Mouse (Mus musculus) midbrain, embryonic 16.5 days (tissue): ENCODE data around the gene Fmo3. TPM values are rescaled to one million over a fixed set of nuclear protein-coding genes. Genes with fewer than 3 reads are reported as not detected.

Source experiments
- ATAC-seq: fragments of 200-750 bp; cut with Nextera tagmentation; 2 replicates; pipeline ENCODE4 v1.8.0; 2017; ENCODE audit warnings: moderate TSS enrichment
- H3K27ac ChIP-seq: fragments of 300-500 bp; sonication (generic); 2 replicates; pipeline ENCODE4 v1.5.1; 2014; ENCODE audit warnings: mild to moderate bottlenecking, low read length, mixed read lengths
- H3K27me3 ChIP-seq: fragments of 300-500 bp; sonication (generic); 2 replicates; pipeline ENCODE4 v1.6.1; 2014; ENCODE audit warnings: low read depth, low read length, mixed read lengths; ENCODE audit not compliant: control insufficient read depth, insufficient read depth
- H3K36me3 ChIP-seq: fragments of 300-500 bp; sonication (generic); 2 replicates; pipeline ENCODE4 v1.6.1; 2014; ENCODE audit warnings: mild to moderate bottlenecking, low read length, moderate library complexity, mixed read lengths; ENCODE audit not compliant: control insufficient read depth, insufficient read depth
- H3K4me1 ChIP-seq: fragments of 300-500 bp; sonication (generic); 2 replicates; pipeline ENCODE4 v1.6.1; 2014; ENCODE audit warnings: mild to moderate bottlenecking, low read length, mixed read lengths; ENCODE audit not compliant: control insufficient read depth, insufficient read depth
- H3K4me2 ChIP-seq: fragments of 300-500 bp; sonication (generic); 2 replicates; pipeline ENCODE4 v1.6.1; 2014; ENCODE audit warnings: mild to moderate bottlenecking, low read length, mixed read lengths
- H3K4me3 ChIP-seq: fragments of 300-500 bp; sonication (generic); 2 replicates; pipeline ENCODE4 v1.5.1; 2014; ENCODE audit warnings: low read depth, mild to moderate bottlenecking, low read length, moderate library complexity, mixed read lengths
- H3K9ac ChIP-seq: fragments of 300-500 bp; sonication (generic); 2 replicates; pipeline ENCODE4 v1.6.1; 2014; ENCODE audit warnings: low read depth, low read length, mixed read lengths
- H3K9me3 ChIP-seq: fragments of 300-500 bp; sonication (generic); replicated peaks from 2 replicates; pipeline ENCODE4 v1.6.1; 2014; ENCODE audit warnings: mild to moderate bottlenecking, low read length, mixed read lengths; ENCODE audit not compliant: control insufficient read depth, poor library complexity, severe bottlenecking
- WGBS: fragments of 180-500 bp; shearing (Covaris S2); extraction: QIAGEN DNeasy Blood & Tissue Kit; methylation state at CpG from one replicate; pipeline ENCODE4 v1.1.7; 2014; 5-methylcytosine and 5-hydroxymethylcytosine counted together
- polyA plus RNA-seq: library from polyadenylated mRNA; unstranded; fragments of >200 nt; fragmentation: Nextera tagmentation; extraction: Ambion mirVana; gene quantifications from 2 replicates; pipeline ENCODE4 v1.2.1, GENCODE M21; 2015

The Fmo3 gene
- polyA plus RNA-seq: not detected in 2 replicates

DNA sequence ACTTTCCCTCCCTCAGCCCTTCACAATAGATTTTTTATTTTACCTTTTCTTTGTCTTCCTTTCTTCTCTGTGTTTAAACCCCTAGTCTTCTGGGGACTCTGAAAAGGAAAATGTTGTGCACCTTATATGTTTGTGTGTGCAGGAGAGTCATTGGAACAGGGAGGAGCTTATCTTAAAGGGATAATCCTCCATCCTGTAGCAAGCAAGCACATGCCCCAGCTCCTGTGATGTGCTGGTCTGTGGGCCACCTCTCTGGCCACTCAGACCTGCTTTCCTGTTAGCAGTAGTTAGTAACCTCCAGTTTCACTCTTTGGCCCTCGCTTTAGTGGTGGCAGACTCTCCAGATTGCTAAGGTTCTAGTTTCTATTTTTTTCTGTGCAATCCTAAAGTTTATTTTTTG, at the start of gene Fmo3:
TSS of gene Fmo3 (minus strand) at position 101 of the 400 bp plus-strand sequence.
- H3K36me3 ChIP-seq: no peaks in the 10 kb centered on the region
- H3K4me3 ChIP-seq: no peak within 1 kb of the TSS
- ATAC-seq: no peak
- H3K9ac ChIP-seq: no peak within 1 kb of the TSS
- no peaks in the 10 kb centered on the region for H3K4me1 ChIP-seq
- 85% methylated on average over 1 of the region's 1 CpGs for WGBS
- no peaks in the 10 kb centered on the region for H3K27me3 ChIP-seq
- H3K4me2 ChIP-seq: no peak within 1 kb of the TSS
- H3K9me3 ChIP-seq: no peaks in the 10 kb centered on the region
- H3K27ac ChIP-seq: no peak within 1 kb of the TSS

- Histone ChIP-seq H3K36me3 (no peaks in the 10 kb centered on the region), H3K4me3 (no peak overlapping the region), H3K27me3 (no peaks in the 10 kb centered on the region), H3K9ac (no peak overlapping the region), H3K9me3 (no peaks in the 10 kb centered on the region), H3K4me2 (no peak overlapping the region), H3K4me1 (no peaks in the 10 kb centered on the region), H3K27ac (no peak overlapping the region)
- no peak for ATAC-seq
Observed at GRCm38 (mm10) chr1:163023075-163023474, 38.7 kb upstream of the Fmo3 start.

DNA sequence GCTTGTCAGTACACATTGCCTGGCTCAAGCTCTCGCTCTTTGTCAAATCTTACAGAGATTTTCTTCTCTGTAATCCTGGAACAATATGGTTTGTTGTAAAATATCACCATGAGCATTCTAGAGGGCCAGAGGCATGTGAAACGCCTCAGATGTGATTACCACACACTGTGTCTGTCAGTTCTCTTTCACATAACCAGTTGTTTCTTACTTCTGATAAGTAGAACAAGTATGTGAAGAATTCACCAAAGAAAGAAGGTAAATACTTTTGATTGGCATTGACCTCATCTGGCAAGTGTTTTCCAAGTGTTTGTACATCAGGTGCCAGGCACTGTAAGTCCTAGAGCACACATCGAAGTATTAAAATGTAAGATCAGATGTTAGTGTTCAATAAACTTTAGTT, 24.9 kb upstream of the Fmo3 start:
- Histone ChIP-seq H3K4me1 (no peaks in the 10 kb centered on the region), H3K27ac (no peak overlapping the region), H3K4me2 (no peak overlapping the region), H3K4me3 (no peak overlapping the region), H3K9me3 (no peaks in the 10 kb centered on the region), H3K27me3 (no peaks in the 10 kb centered on the region), H3K36me3 (no peaks in the 10 kb centered on the region), H3K9ac (no peak overlapping the region)
- no peak for ATAC-seq
- 58% methylated on average over 3 of the region's 3 CpGs for WGBS

DNA sequence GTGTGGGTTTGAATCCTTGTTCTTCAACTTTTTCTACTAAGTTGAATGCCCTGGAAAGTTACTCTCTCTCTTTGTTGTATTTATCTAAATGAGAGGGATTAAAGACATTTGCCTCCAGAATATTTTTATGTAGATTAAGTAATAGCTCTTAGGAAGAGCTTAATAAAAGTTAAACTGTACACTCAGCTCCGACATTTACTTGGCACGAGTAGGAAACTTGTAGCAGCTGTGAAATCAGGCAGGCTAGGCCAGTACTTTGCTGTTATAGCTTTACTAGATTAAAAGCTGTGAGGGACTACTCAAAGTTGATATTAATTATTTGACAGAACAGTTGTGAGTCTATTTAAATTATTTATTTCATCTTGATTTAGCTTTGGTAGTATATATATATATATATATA, 19.2 kb upstream of the Fmo3 start:
- Histone ChIP-seq H3K27me3 (no peaks in the 10 kb centered on the region), H3K9ac (no peak overlapping the region), H3K27ac (no peak overlapping the region), H3K4me1 (no peaks in the 10 kb centered on the region), H3K9me3 (no peaks in the 10 kb centered on the region), H3K4me3 (no peak overlapping the region), H3K36me3 (no peaks in the 10 kb centered on the region), H3K4me2 (no peak overlapping the region)
- 88% methylated on average over 2 of the region's 2 CpGs for WGBS
- ATAC-seq: no peak

- Histone ChIP-seq H3K9ac (no peak overlapping the region), H3K27me3 (no peaks in the 10 kb centered on the region), H3K36me3 (no peaks in the 10 kb centered on the region), H3K9me3 (no peaks in the 10 kb centered on the region), H3K4me2 (no peak overlapping the region), H3K4me3 (no peak overlapping the region), H3K4me1 (no peaks in the 10 kb centered on the region), H3K27ac (no peak overlapping the region)
- no peak for ATAC-seq
- WGBS: 76% methylated on average over 4 of the region's 4 CpGs
Observed at GRCm38 (mm10) chr1:163001271-163001829, 17.0 kb upstream of the Fmo3 start.

GRCm38 (mm10) chr1:162987546-162987945, 3.2 kb upstream of the Fmo3 start:
- Histone ChIP-seq H3K9ac (no peak overlapping the region), H3K27ac (no peak overlapping the region), H3K27me3 (no peaks in the 10 kb centered on the region), H3K36me3 (no peaks in the 10 kb centered on the region), H3K4me3 (no peak overlapping the region), H3K4me1 (no peaks in the 10 kb centered on the region), H3K4me2 (no peak overlapping the region), H3K9me3 (no peaks in the 10 kb centered on the region)
- WGBS: 95% methylated on average over 3 of the region's 3 CpGs
- ATAC-seq: no peak

DNA sequence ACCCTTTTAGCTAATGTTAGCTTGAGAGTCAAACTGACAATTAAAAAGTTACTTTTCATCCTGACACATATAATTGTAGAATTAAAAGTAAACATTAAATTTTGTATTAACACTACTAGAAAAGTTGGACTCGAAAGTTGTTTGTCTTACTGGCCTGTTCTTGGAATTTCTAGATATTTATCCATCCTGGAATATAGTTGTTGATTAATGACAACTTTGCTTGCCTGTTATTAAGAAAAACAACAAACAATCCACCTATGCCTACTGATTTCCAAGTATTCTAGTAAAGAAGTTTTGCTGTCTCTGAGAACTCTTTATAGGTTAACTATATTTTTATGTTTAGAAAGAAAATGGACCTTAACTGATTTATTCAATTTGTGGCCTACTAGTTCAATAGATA, 2.4 kb upstream of the Fmo3 start:
- Histone ChIP-seq H3K9ac (no peak overlapping the region), H3K27me3 (no peaks in the 10 kb centered on the region), H3K9me3 (no peaks in the 10 kb centered on the region), H3K36me3 (no peaks in the 10 kb centered on the region), H3K27ac (no peak overlapping the region), H3K4me3 (no peak overlapping the region), H3K4me2 (no peak overlapping the region), H3K4me1 (no peaks in the 10 kb centered on the region)
- no peak for ATAC-seq
- 98% methylated on average over 1 of the region's 1 CpGs for WGBS

- H3K9me3 ChIP-seq: no peaks in the 10 kb centered on the region
- H3K4me2 ChIP-seq: no peak overlapping the region
- ATAC-seq: no peak
- H3K27ac ChIP-seq: no peak overlapping the region
- H3K27me3 ChIP-seq: no peaks in the 10 kb centered on the region
- H3K4me1 ChIP-seq: no peaks in the 10 kb centered on the region
- no peak overlapping the region for H3K4me3 ChIP-seq
- 86% methylated on average over 2 of the region's 2 CpGs for WGBS
- no peak overlapping the region for H3K9ac ChIP-seq
- H3K36me3 ChIP-seq: no peaks in the 10 kb centered on the region
Observed at GRCm38 (mm10) chr1:162986121-162986748, 1.9 kb upstream of the Fmo3 start.

DNA sequence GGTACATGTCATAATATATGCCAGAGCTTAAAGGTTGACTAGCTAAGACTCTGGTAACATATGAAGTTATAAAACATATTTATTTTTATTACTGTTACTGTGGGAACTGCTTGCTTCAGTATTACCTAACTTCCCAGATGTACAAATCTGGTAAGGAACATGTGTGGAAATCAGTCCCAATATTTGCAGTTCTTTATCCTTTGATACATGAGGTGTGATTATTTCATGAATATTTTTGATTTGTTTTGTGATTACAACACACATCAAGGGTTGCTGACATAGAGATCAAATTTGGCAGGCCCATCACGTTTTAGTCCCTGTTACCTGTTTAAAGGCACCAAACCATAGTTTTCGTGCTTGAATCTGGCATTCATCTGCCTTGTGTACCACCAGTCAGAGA, 20.8 kb downstream of the Fmo3 start:
- Histone ChIP-seq H3K4me3 (no peak overlapping the region), H3K4me2 (no peak overlapping the region), H3K9me3 (no peaks in the 10 kb centered on the region), H3K27me3 (no peaks in the 10 kb centered on the region), H3K4me1 (no peaks in the 10 kb centered on the region), H3K36me3 (no peaks in the 10 kb centered on the region), H3K9ac (no peak overlapping the region), H3K27ac (no peak overlapping the region)
- WGBS: 65% methylated on average over 2 of the region's 2 CpGs
- ATAC-seq: no peak
